8 mouse cellular contexts compared by ENCODE assay signal in the genomic region with DNA sequence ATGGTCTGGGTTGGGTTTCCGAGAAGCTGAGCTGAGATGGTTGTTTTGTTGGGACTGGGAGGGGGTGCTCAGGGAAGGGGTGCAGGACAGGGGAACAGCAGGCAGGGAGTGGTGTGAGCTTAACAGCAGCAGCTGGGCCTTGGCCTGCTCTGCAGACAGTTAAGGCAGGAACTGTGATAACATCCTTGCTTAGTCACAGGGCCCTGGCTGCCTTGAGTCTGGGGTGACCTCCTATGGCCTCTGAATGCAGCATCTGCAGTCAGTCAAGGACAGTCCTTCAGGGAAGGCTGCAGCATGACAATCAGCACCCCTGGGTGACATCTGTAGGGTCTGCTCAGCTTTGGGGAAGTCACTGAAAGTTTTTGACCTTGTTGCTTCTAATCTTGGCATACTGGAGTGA.
DNase-seq lines count a peak whose midpoint lies in the region; ATAC-seq and TF ChIP-seq lines count a peak whose summit lies in the region.
"Had no signal": no experiment of that assay in that cellular context is flagged by ENCODE, and none has a peak within 500 bp of the region (broad histone marks: within the 10 kb centered on the region; RNA-seq: fewer than 3 reads in every experiment).

No protein-coding gene starts in this region.

- no peaks in the 10 kb centered on the region for H3K27me3 ChIP-seq in ES-Bruce4 (ENCODE audit: control insufficient read depth, insufficient read depth, low read length, poor library complexity, severe bottlenecking)
- peaks cover 5% of the 10 kb centered on the region; the same call in 1 of the 2 replicates for H3K27me3 ChIP-seq in liver, embryonic 12.5 days (replicated peaks)
- no peaks in the 10 kb centered on the region for H3K27me3 ChIP-seq in hindbrain, embryonic 11.5 days (ENCODE audit: control insufficient read depth, insufficient read depth, low read length)

- H3K4me1 ChIP-seq in ES-Bruce4 (ENCODE audit: control insufficient read depth, insufficient read depth, low read length), result no peaks in the 10 kb centered on the region
- H3K4me1 ChIP-seq in liver, embryonic 12.5 days, result peaks cover 17% of the 10 kb centered on the region
- no peaks in the 10 kb centered on the region; the same call in 1 of the 2 replicates for H3K4me1 ChIP-seq in hindbrain, embryonic 11.5 days (replicated peaks; ENCODE audit: control insufficient read depth, insufficient read depth, low read length)

- intact Hi-C loops in heart, postnatal 25 days (cut with DNase I), result no loop called here

- H3K9ac ChIP-seq in ES-Bruce4 (ENCODE audit: low read depth, poor library complexity, severe bottlenecking), result no peak overlapping the region
- H3K9ac ChIP-seq in liver, embryonic 12.5 days, result no peak overlapping the region
- H3K9ac ChIP-seq in hindbrain, embryonic 11.5 days (ENCODE audit: low read depth, low read length), result no peak overlapping the region
- H3K9ac ChIP-seq: neural tube, embryonic 15.5 days had no signal

- H3K36me3 ChIP-seq in ES-Bruce4 (ENCODE audit: control insufficient read depth, insufficient read depth, low read length, poor library complexity, severe bottlenecking), result no peaks in the 10 kb centered on the region
- H3K36me3 ChIP-seq in liver, embryonic 12.5 days, result no peaks in the 10 kb centered on the region
- H3K36me3 ChIP-seq in hindbrain, embryonic 11.5 days (ENCODE audit: control insufficient read depth, insufficient read depth, low read length), result no peaks in the 10 kb centered on the region
- H3K36me3 ChIP-seq: neural tube, embryonic 15.5 days had no signal

- no peak overlapping the region for H3K4me2 ChIP-seq in liver, embryonic 12.5 days
- H3K4me2 ChIP-seq in hindbrain, embryonic 11.5 days (replicated peaks; ENCODE audit: low read depth, low read length), result no peak overlapping the region
- H3K4me2 ChIP-seq: neural tube, embryonic 15.5 days had no signal

- WGBS in liver, embryonic 12.5 days (ENCODE audit: insufficient replicate concordance), result 21% methylated on average over 1 of the region's 1 CpGs
- 95% methylated on average over 1 of the region's 1 CpGs for WGBS in hindbrain, embryonic 11.5 days

- no peak overlapping the region for H3K4me3 ChIP-seq in ES-Bruce4 (ENCODE audit: low read depth, low read length)
- no peak overlapping the region for H3K4me3 ChIP-seq in liver, embryonic 12.5 days
- H3K4me3 ChIP-seq in hindbrain, embryonic 11.5 days (ENCODE audit: low read depth, low read length), result no peak overlapping the region
- H3K4me3 ChIP-seq: neural tube, embryonic 15.5 days had no signal

- no peak for TF ChIP-seq POLR2A in ES-Bruce4 (IDR thresholded peaks at IDR 0.05; ENCODE audit: insufficient read depth, low read length)

- peak; percentile 67; the same call in 1 of the 2 replicates for TF ChIP-seq EP300 in ES-Bruce4 (IDR thresholded peaks at IDR 0.05; ENCODE audit: insufficient read depth, low read depth, low read length)

- no peaks in the 10 kb centered on the region for H3K9me3 ChIP-seq in ES-Bruce4 (replicated peaks; ENCODE audit: control insufficient read depth, insufficient read depth, low read length, poor library complexity, severe bottlenecking)
- no peaks in the 10 kb centered on the region for H3K9me3 ChIP-seq in liver, embryonic 12.5 days (replicated peaks)
- no peaks in the 10 kb centered on the region for H3K9me3 ChIP-seq in hindbrain, embryonic 11.5 days (ENCODE audit: control insufficient read depth, low read length)
- H3K9me3 ChIP-seq: neural tube, embryonic 15.5 days had no signal

- TF ChIP-seq CTCF in ES-Bruce4 (IDR thresholded peaks at IDR 0.05; ENCODE audit: low read depth, low read length), result no peak

- DNase-seq in 416B (ENCODE audit: low read depth), result peak; percentile 78
- peak; percentile 28 for DNase-seq in heart, postnatal 25 days (ENCODE audit: low spot score)
- no peak for DNase-seq in cerebellum, adult 11-12 months
- DNase-seq in hindbrain, embryonic 11.5 days (ENCODE audit: low spot score), result no peak
- no peak for DNase-seq in urinary bladder, postnatal 25 days (ENCODE audit: low spot score)

- no peak overlapping the region for H3K27ac ChIP-seq in ES-Bruce4 (ENCODE audit: insufficient read depth, low read length)
- H3K27ac ChIP-seq in liver, embryonic 12.5 days, result no peak overlapping the region
- no peak overlapping the region for H3K27ac ChIP-seq in hindbrain, embryonic 11.5 days (ENCODE audit: low read depth, low read length)
- H3K27ac ChIP-seq: neural tube, embryonic 15.5 days had no signal

- ATAC-seq in liver, embryonic 12.5 days, result peak; percentile 88
- ATAC-seq in hindbrain, embryonic 11.5 days (ENCODE audit: low FRiP score), result no peak

Comparison
In these comparisons a context has a peak if more than half of its experiments do, and no peak if none do; other contexts are left out.
1. DNase-seq: peak in 416B (single experiment) and heart, postnatal 25 days (single experiment); none in cerebellum, adult 11-12 months (single experiment), hindbrain, embryonic 11.5 days (single experiment) and urinary bladder, postnatal 25 days (single experiment).